Comparison of ENCODE assay signal across 8 mouse cellular contexts in the genomic region with DNA sequence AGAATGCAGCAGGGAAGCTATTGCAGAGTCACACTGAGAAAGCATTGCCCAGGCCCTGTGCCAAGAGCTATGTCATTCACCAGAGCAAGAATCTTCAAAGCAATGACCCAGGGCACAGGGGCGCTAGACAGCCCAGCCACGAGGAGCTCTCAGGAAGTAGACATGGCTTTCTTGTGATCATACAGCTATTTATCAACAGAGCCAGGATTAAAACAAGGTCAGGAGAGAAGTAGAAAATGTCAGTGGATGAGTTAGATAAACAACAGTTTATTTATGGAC. TPM values are rescaled to one million over a fixed set of nuclear protein-coding genes. Genes with fewer than 3 reads are reported as not detected.
DNase-seq lines count a peak whose midpoint lies in the region; ATAC-seq and TF ChIP-seq lines count a peak whose summit lies in the region.

No protein-coding gene starts in this region.

- no peak for ATAC-seq in kidney, postnatal 0 days (replicated peaks; ENCODE audit: low FRiP score, low read depth)

- no peaks in the 10 kb centered on the region for H3K9me3 ChIP-seq in kidney, postnatal 0 days (replicated peaks; ENCODE audit: low read length)

- 0 out of 2 replicates have a peak, but pooled peaks cover 6% of the 10 kb centered on the region for H3K4me1 ChIP-seq in kidney, postnatal 0 days (replicated peaks; ENCODE audit: insufficient read depth, low read length)

- no peaks in the 10 kb centered on the region for H3K27me3 ChIP-seq in kidney, postnatal 0 days (ENCODE audit: insufficient read depth, low read length)

- 12% methylated on average over 2 of the region's 2 CpGs for WGBS in kidney, postnatal 0 days

- DNase-seq in left cerebral cortex, adult 2 months (ENCODE audit: extremely low spot score in 1 of 2, low spot score in 2 of 2), result no peak
- DNase-seq in left cerebral cortex, adult 9 months (ENCODE audit: low spot score in 2 of 2), result no peak
- DNase-seq in adrenal gland, adult 2 months, result peak; percentile 95
- peak; percentile 57 for DNase-seq in gastrocnemius, postnatal 25 days
- DNase-seq in kidney, postnatal 0 days (ENCODE audit: low spot score), result peak; percentile 56
- DNase-seq in layer of hippocampus, postnatal 14 days (ENCODE audit: low spot score in 2 of 2), result no peak
- no peak for DNase-seq in layer of hippocampus, adult 2 months (ENCODE audit: low spot score in 2 of 2)
- DNase-seq in layer of hippocampus, adult 8-10 months (ENCODE audit: low spot score in 2 of 2), result no peak

- no peak overlapping the region for H3K4me3 ChIP-seq in left cerebral cortex, adult 2 months
- H3K4me3 ChIP-seq in kidney, postnatal 0 days (replicated peaks; ENCODE audit: low read depth, low read length), result no peak overlapping the region
- H3K4me3 ChIP-seq in layer of hippocampus, adult 2 months, result no peak overlapping the region

- H3K36me3 ChIP-seq in kidney, postnatal 0 days (ENCODE audit: insufficient read depth, low read length), result no peaks in the 10 kb centered on the region

- H3K4me2 ChIP-seq in kidney, postnatal 0 days (ENCODE audit: low read length), result no peak overlapping the region

- intact Hi-C loops in left cerebral cortex, adult 2 months (cut with DNase I), result no loop called here

- TF ChIP-seq CTCF in left cerebral cortex, adult 2 months (IDR thresholded peaks at IDR 0.05), result no peak
- TF ChIP-seq CTCF in kidney, postnatal 0 days (IDR thresholded peaks at IDR 0.05; ENCODE audit: low read depth), result no peak
- no peak for TF ChIP-seq CTCF in layer of hippocampus, adult 2 months (conservative IDR thresholded peaks at IDR 0.05)

- H3K27ac ChIP-seq in left cerebral cortex, adult 2 months, result 0 out of 2 replicates have a peak overlapping the region, but pooled peaks have one; percentile 10
- H3K27ac ChIP-seq in kidney, postnatal 0 days, result no peak overlapping the region
- H3K27ac ChIP-seq in layer of hippocampus, adult 2 months, result no peak overlapping the region

- H3K9ac ChIP-seq in kidney, postnatal 0 days (ENCODE audit: low read depth, low read length), result no peak overlapping the region

RNA-seq across cellular contexts. Expression of a gene that starts 56.6 kb away (rescaled TPM):
- not detected for total RNA-seq in left cerebral cortex, adult 2 months (2021)
- total RNA-seq in adrenal gland, adult 2 months (2021), result not detected
- not detected in 2 replicates for polyA plus RNA-seq in adrenal gland, adult 2 months (2012; rRNA removed)
- total RNA-seq in gastrocnemius, postnatal 25 days (2021), result not detected
- polyA plus RNA-seq in kidney, postnatal 0 days (2015; fragmentation: Nextera tagmentation; extraction: Ambion mirVana), result not detected in 2 replicates
- total RNA-seq in layer of hippocampus, postnatal 14 days (2021), result not detected
- not detected for total RNA-seq in layer of hippocampus, adult 2 months (2021)
- not detected for total RNA-seq in layer of hippocampus, adult 8-10 months (2022)

Comparison
In these comparisons a context has a peak if more than half of its experiments do, and no peak if none do; other contexts are left out.
1. DNase-seq: peak in adrenal gland, adult 2 months (single experiment), gastrocnemius, postnatal 25 days (single experiment) and kidney, postnatal 0 days (single experiment); none in left cerebral cortex, adult 2 months (0 of 2), left cerebral cortex, adult 9 months (0 of 2), layer of hippocampus, postnatal 14 days (0 of 2), layer of hippocampus, adult 2 months (0 of 2) and layer of hippocampus, adult 8-10 months (0 of 2).